Mouse (Mus musculus) midbrain, embryonic 10.5 days (tissue): ENCODE data around the gene Rpl18a. TPM values are rescaled to one million over a fixed set of nuclear protein-coding genes. Genes with fewer than 3 reads are reported as not detected.

Source experiments
- DNase-seq: peaks from one replicate; pipeline ENCODE4 v3.0.0-alpha.2; 2017; ENCODE audit warnings: low spot score
- H3K27ac ChIP-seq: fragments of 300-500 bp; sonication (generic); replicated peaks from 2 replicates; pipeline ENCODE4 v1.5.1; 2016; ENCODE audit warnings: mild to moderate bottlenecking
- H3K27me3 ChIP-seq: fragments of 300-500 bp; sonication (generic); 2 replicates; pipeline ENCODE4 v1.6.1; 2016; ENCODE audit warnings: low read depth, mild to moderate bottlenecking; ENCODE audit not compliant: poor library complexity, severe bottlenecking
- H3K36me3 ChIP-seq: fragments of 300-500 bp; sonication (generic); 2 replicates; pipeline ENCODE4 v1.6.1; 2016; ENCODE audit warnings: mild to moderate bottlenecking, moderate library complexity
- H3K4me1 ChIP-seq: fragments of 300-500 bp; sonication (generic); 2 replicates; pipeline ENCODE4 v1.6.1; 2016
- H3K4me3 ChIP-seq: fragments of 300-500 bp; sonication (generic); 2 replicates; pipeline ENCODE4 v1.5.1; 2016; ENCODE audit warnings: mild to moderate bottlenecking, moderate library complexity
- H3K9me3 ChIP-seq: fragments of 300-500 bp; sonication (generic); replicated peaks from 2 replicates; pipeline ENCODE4 v1.6.1; 2016; ENCODE audit warnings: mild to moderate bottlenecking
- WGBS: fragments of 180-500 bp; shearing (Covaris S2); methylation state at CpG from one replicate; pipeline ENCODE4 v1.1.7; 2016; 5-methylcytosine and 5-hydroxymethylcytosine counted together
- polyA plus RNA-seq: library from polyadenylated mRNA; unstranded; fragments of >200 nt; fragmentation: Nextera tagmentation; extraction: Ambion mirVana; gene quantifications from 2 replicates; pipeline ENCODE4 v1.2.1, GENCODE M21; 2016

Rpl18a gene
- polyA plus RNA-seq, result 3,389 and 3,784 TPM in 2 replicates

DNA sequence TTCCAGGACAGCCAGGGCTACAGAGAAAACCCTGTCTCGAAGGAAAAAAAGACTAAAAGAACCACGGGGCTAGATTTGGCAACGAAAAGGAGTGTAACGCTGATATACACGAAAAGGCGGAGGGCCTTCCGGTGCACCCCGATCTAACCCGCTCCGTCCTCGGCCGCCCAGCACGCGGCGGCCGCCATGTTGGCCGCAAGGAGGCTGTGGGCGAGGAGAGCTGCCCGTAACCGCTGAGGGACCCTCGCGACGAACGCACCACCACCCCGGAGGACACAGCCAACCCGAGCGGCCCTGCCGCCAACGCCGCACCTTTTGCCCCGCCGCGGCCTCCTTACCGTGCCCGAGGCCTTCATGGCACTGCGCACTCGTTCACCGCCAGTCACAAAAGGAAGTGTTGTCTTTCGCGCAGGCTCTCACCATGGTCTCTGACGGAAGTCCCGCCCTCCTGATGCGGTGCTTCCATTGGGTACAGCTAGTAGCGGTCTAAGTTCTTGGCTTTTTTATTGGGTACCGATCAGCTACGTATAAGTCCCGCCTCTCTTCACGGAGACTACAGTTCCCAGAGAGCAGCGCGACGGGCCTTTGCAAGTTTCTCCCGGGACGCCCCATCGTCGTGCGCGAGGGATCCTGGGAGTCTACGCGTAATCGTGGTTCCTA is at the start of gene Rpl18a:
TSS of gene Rpl18a (minus strand) at position 392 of the 660 bp plus-strand sequence.
- Histone ChIP-seq H3K4me1 (peaks cover 32% of the 10 kb centered on the region), H3K27me3 (peaks cover 31% of the 10 kb centered on the region), H3K9me3 (no peaks in the 10 kb centered on the region), H3K4me3 (peak within 1 kb of the TSS; percentile 86), H3K36me3 (peaks cover 35% of the 10 kb centered on the region), H3K27ac (peak within 1 kb of the TSS; percentile 98)
- DNase-seq, result peak; percentile 96
- under 1% methylated on average over 60 of the region's 60 CpGs for WGBS

DNA sequence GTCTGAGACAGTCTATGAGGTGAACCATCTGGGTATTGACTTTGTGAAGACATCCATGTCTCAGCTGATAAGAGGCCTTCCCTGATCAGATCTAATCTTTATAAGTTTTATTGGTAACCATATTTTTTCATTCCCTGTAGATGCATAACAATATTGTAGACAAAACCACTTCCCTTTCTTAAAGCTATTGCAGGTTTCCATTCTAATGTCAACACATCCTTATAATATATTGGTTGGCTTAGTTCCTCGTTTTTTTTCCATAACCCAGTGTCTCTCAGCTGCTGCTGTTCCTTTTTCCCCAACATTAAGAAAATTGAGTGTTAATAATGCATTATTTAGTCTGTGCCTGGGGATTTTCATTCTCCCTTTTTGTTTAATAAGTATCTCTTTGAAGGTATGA is 46.0 kb upstream of the Rpl18a start:
- H3K27ac ChIP-seq, result no peak overlapping the region
- no peak overlapping the region for H3K4me3 ChIP-seq
- DNase-seq, result no peak
- H3K9me3 ChIP-seq, result no peaks in the 10 kb centered on the region
- H3K4me1 ChIP-seq, result no peaks in the 10 kb centered on the region
- no peaks in the 10 kb centered on the region for H3K27me3 ChIP-seq
- no peaks in the 10 kb centered on the region for H3K36me3 ChIP-seq
- 50% methylated on average over 1 of the region's 1 CpGs for WGBS

DNA sequence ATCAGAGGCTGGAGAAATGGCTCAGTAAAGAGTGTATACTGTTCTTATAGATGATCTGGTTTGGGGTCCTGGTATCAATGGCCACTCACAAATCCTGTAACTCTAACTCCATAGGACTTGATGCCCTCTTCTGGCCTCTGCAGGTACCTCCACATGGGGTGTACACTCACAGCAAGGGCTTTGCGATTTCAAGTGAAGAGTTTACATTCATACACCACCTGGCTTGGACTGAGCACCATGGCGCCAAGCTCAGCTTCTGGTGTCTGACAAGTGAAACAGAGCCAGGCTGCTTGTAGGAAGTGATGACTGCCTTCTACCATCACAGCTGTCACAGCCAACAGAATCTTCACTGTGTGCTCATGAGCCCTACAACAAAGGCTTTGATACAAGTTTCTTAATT is 44.3 kb upstream of the Rpl18a start:
- 68% methylated on average over 2 of the region's 2 CpGs for WGBS
- DNase-seq, result no peak

DNA sequence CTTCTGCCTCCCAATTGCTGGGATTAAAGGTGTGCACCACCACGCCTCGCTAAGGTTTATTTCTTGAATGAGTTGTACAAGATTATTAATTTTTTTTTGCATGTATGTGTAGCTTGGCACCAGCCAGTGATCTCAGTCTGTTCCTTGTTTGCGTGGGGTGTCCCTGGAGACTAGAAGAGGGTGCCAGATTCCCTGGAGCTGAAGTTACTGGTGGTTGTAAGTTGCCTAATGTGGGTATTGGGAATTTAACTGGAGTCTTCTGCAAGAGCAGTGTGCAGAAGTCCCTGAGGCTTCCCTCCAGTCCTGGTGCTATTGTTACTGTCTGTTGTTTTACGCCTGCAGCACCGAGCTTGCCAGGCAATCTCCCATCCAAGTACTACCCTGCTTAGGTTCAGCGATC is 40.0 kb upstream of the Rpl18a start:
- Histone ChIP-seq H3K27ac (no peak overlapping the region), H3K27me3 (no peaks in the 10 kb centered on the region), H3K4me3 (no peak overlapping the region), H3K4me1 (no peaks in the 10 kb centered on the region), H3K36me3 (peaks cover 8% of the 10 kb centered on the region; the same call in 1 of the 2 replicates), H3K9me3 (no peaks in the 10 kb centered on the region)
- no peak for DNase-seq
- WGBS, result 87% methylated on average over 6 of the region's 6 CpGs

More for the DNA sequence above, 44.3 kb upstream of the Rpl18a start:
- no peaks in the 10 kb centered on the region for H3K27me3 ChIP-seq
- no peaks in the 10 kb centered on the region for H3K9me3 ChIP-seq
- H3K4me1 ChIP-seq, result no peaks in the 10 kb centered on the region
- no peaks in the 10 kb centered on the region for H3K36me3 ChIP-seq
- H3K4me3 ChIP-seq, result no peak overlapping the region
- no peak overlapping the region for H3K27ac ChIP-seq

DNA sequence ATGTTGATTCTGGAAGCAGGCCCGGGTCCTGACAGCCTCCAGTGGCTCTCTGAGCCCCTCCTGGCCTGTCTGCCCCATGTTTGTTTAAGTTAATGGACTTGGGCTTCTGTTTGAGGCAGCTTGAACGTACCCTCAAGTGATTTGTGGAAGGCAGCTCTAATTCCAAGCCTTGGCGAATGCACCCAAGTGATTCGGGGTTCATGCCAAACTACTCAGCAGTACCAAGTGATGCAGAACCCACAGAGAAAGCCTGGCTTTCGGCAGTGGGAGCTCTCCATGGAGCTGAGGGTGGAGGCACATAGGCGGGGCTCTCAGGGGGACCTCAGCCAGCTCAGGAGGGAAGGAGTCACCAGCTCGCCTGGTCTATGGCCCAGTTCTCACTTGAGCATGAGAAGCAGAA is 37.6 kb upstream of the Rpl18a start:
- Histone ChIP-seq H3K9me3 (no peaks in the 10 kb centered on the region), H3K36me3 (peaks cover 11% of the 10 kb centered on the region; the same call in 1 of the 2 replicates), H3K4me1 (no peaks in the 10 kb centered on the region), H3K4me3 (no peak overlapping the region), H3K27me3 (no peaks in the 10 kb centered on the region), H3K27ac (no peak overlapping the region)
- no peak for DNase-seq
- WGBS, result 72% methylated on average over 7 of the region's 7 CpGs

DNA sequence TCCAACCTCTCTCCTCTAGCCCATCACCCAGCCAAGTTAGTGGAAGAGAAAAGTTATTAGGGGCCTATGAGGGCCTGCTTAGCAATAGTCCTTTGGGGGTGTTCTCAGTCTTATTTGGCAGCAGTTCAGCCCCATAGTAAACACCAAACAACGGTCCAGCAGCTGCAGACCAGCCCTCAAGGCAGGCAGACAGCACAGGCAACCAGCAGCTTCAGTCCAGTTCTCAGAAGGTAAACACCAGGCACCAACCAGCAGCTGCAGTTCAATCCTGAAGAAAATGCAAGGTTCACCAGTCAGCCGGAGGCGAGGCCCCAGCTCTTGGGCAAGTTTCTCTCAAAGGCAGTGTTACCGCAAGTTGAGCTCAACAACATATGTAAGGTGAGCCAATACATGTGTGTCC is 35.8 kb upstream of the Rpl18a start:
- H3K36me3 ChIP-seq, result peaks cover 11% of the 10 kb centered on the region; the same call in 1 of the 2 replicates
- no peak for DNase-seq
- no peak overlapping the region for H3K4me3 ChIP-seq
- H3K4me1 ChIP-seq, result no peaks in the 10 kb centered on the region
- H3K9me3 ChIP-seq, result no peaks in the 10 kb centered on the region
- 92% methylated on average over 4 of the region's 4 CpGs for WGBS
- H3K27me3 ChIP-seq, result no peaks in the 10 kb centered on the region
- no peak overlapping the region for H3K27ac ChIP-seq

- 93% methylated on average over 11 of the region's 11 CpGs for WGBS
- H3K27ac ChIP-seq, result no peak overlapping the region
- no peak for DNase-seq
- H3K4me1 ChIP-seq, result no peaks in the 10 kb centered on the region
- no peak overlapping the region for H3K4me3 ChIP-seq
- no peaks in the 10 kb centered on the region for H3K9me3 ChIP-seq
- peaks cover 11% of the 10 kb centered on the region; the same call in 1 of the 2 replicates for H3K36me3 ChIP-seq
- no peaks in the 10 kb centered on the region for H3K27me3 ChIP-seq
These were observed 34.5 kb upstream of the Rpl18a start for GRCm38 (mm10) chr8:70931731-70932130.

GRCm38 (mm10) chr8:70928778-70929322 is 31.6 kb upstream of the Rpl18a start:
- Histone ChIP-seq H3K36me3 (peaks cover 11% of the 10 kb centered on the region; the same call in 1 of the 2 replicates), H3K27me3 (no peaks in the 10 kb centered on the region), H3K4me3 (no peak overlapping the region), H3K4me1 (no peaks in the 10 kb centered on the region), H3K27ac (no peak overlapping the region), H3K9me3 (no peaks in the 10 kb centered on the region)
- no peak for DNase-seq
- 86% methylated on average over 5 of the region's 5 CpGs for whole genome bisulfite sequencing

DNA sequence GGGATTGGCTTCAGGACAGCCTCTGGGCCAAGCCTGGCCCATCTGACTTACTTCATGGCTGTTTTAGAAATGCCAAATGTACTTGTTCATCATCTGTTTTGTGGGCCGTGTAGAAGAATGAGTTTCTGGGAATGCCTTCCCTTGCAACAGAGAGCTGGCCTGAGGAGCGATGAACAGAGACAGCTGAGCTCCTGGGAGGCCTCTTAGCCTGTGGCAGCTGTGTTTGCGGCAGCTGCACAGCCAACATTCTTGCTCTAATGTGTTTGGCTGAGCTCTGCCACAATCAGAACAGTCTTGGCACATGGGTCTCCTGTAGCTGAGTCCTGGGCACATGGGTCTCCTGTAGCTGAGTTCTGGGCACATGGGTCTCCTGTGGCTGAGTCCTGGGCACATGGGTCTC is 30.9 kb upstream of the Rpl18a start:
- 93% methylated on average over 3 of the region's 3 CpGs for WGBS
- Histone ChIP-seq H3K27me3 (no peaks in the 10 kb centered on the region), H3K36me3 (peaks cover 11% of the 10 kb centered on the region; the same call in 1 of the 2 replicates), H3K4me3 (no peak overlapping the region), H3K4me1 (no peaks in the 10 kb centered on the region), H3K27ac (no peak overlapping the region), H3K9me3 (no peaks in the 10 kb centered on the region)
- DNase-seq, result no peak

- DNase-seq, result no peak
- no peaks in the 10 kb centered on the region for H3K4me1 ChIP-seq
- H3K9me3 ChIP-seq, result no peaks in the 10 kb centered on the region
- no peak overlapping the region for H3K4me3 ChIP-seq
- peaks cover 5% of the 10 kb centered on the region for H3K36me3 ChIP-seq
- no peaks in the 10 kb centered on the region for H3K27me3 ChIP-seq
- H3K27ac ChIP-seq, result no peak overlapping the region
- WGBS, result 93% methylated on average over 5 of the region's 5 CpGs
These were observed 29.2 kb upstream of the Rpl18a start for GRCm38 (mm10) chr8:70926396-70926795.

GRCm38 (mm10) chr8:70925754-70926153 is 28.5 kb upstream of the Rpl18a start:
- WGBS, result 89% methylated on average over 4 of the region's 4 CpGs
- Histone ChIP-seq H3K9me3 (no peaks in the 10 kb centered on the region), H3K4me1 (no peaks in the 10 kb centered on the region), H3K36me3 (peaks cover 11% of the 10 kb centered on the region), H3K27ac (no peak overlapping the region), H3K27me3 (no peaks in the 10 kb centered on the region), H3K4me3 (no peak overlapping the region)
- no peak for DNase-seq

DNA sequence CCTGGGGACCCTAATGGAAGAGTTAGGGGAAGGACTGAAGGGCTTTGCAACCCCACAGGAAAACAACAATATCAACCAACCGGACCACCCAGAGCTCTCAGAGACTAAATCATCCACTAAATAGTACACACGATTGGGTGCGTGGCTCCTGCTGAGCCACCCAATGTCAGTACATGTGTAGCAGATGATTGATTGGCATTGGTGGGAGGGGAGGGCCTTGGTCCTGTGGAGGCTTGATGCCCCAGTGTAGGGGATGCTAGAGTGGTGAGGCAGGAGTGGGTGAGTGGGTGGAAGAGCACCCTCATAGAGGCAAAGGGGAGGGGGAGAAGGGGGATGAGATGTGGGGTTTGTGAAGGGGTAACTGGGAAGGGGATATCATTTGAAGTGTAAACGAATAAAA is 26.9 kb upstream of the Rpl18a start:
- no peak overlapping the region for H3K4me3 ChIP-seq
- peaks cover 22% of the 10 kb centered on the region for H3K36me3 ChIP-seq
- WGBS, result 88% methylated on average over 4 of the region's 4 CpGs

More for the DNA sequence above, 26.9 kb upstream of the Rpl18a start:
- Histone ChIP-seq H3K27ac (no peak overlapping the region), H3K9me3 (no peaks in the 10 kb centered on the region), H3K27me3 (no peaks in the 10 kb centered on the region), H3K4me1 (no peaks in the 10 kb centered on the region)
- no peak for DNase-seq
